Mouse (Mus musculus): ENCODE measurements around the gene Rasgrp1.

Rasgrp1 gene

DNA sequence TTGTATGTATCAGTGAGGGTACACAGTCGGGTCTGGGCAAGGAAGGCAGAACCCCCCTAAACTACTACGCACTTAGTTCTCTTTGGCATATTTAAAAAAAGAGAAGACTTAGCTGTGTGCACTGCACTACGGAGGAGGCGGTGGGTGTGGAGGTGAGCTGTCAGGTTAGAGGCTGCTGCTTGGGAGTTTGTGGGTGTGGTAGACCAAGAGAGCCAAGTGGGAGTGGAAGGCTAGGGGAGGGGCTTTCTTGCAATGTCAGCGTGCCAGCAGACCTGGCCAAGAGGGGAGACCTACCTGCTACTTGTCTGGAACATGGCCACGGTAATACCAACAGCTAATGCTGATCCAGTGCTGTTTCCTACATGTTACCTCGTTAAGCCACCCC is 431 bp upstream of the Rasgrp1 start:
- no peaks in the 10 kb centered on the region for H3K27me3 ChIP-seq (ENCODE audit: control insufficient read depth, insufficient read depth, low read length, poor library complexity, severe bottlenecking)
- DNase-seq (ENCODE audit: low read depth, low spot score), result peak; percentile 33
- no peaks in the 10 kb centered on the region for H3K36me3 ChIP-seq (ENCODE audit: control insufficient read depth, insufficient read depth, low read length, poor library complexity, severe bottlenecking)

- peak; percentile 91 for DNase-seq (ENCODE audit: low read depth, low spot score)
- Histone ChIP-seq H3K27me3 (ENCODE audit: control insufficient read depth, insufficient read depth, low read length, poor library complexity, severe bottlenecking) (no peaks in the 10 kb centered on the region), H3K36me3 (ENCODE audit: control insufficient read depth, insufficient read depth, low read length, poor library complexity, severe bottlenecking) (no peaks in the 10 kb centered on the region)
Observed at GRCm38 (mm10) chr2:117342090-117342546, 683 bp downstream of the Rasgrp1 start.

DNA sequence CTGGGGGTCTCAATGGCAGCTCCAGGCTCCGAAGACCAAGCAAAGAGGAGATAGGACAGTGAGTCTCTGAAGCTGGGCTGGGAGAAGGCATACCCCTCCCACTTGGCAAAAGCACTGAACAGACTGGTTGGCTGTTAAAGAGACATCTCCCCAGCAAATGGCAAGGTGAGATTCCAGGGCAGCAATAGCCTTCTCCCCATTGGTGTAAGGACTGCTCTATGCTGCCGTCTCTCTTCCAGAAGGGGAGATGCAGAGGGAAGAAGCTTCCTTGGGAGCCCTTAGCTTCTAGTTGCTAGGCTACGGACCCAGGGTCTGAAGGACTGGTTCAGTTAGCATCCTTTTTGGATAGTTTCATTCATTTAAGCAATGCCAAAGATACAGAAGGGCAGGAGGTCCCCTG is 4.3 kb downstream of the Rasgrp1 start:
- peaks cover 7% of the 10 kb centered on the region for H3K36me3 ChIP-seq (ENCODE audit: control insufficient read depth, insufficient read depth, low read length, poor library complexity, severe bottlenecking)
- no peaks in the 10 kb centered on the region for H3K27me3 ChIP-seq (ENCODE audit: control insufficient read depth, insufficient read depth, low read length, poor library complexity, severe bottlenecking)
- DNase-seq (ENCODE audit: low read depth, low spot score), result no peak

DNA sequence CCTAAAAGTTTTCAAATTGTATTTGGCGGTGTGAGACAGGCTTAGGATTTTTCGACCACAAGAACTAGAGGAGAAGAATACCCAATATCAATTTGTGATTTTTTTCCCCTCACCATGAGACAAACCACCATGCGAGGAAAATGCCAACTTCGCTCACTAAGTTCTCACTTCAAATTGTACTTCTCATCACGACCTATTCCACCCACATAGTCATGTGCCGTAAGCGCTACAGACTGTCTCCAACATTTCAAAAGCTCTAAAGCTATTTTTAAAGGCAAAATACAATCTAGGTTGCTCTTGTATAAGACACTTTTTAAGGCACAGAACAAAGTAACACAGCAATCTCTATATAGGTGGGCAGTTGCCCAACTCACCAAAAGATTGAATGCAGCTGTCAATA is 4.9 kb downstream of the Rasgrp1 start:
- peaks cover 7% of the 10 kb centered on the region for H3K36me3 ChIP-seq (ENCODE audit: control insufficient read depth, insufficient read depth, low read length, poor library complexity, severe bottlenecking)
- no peak for DNase-seq (ENCODE audit: low read depth, low spot score)

GRCm38 (mm10) chr2:117336946-117337665 is 5.7 kb downstream of the Rasgrp1 start:
- H3K27me3 ChIP-seq (ENCODE audit: control insufficient read depth, insufficient read depth, low read length, poor library complexity, severe bottlenecking), result no peaks in the 10 kb centered on the region
- H3K36me3 ChIP-seq (ENCODE audit: control insufficient read depth, insufficient read depth, low read length, poor library complexity, severe bottlenecking), result peaks cover 7% of the 10 kb centered on the region
- no peak for DNase-seq (ENCODE audit: low read depth, low spot score)

More for the DNA sequence above, 4.9 kb downstream of the Rasgrp1 start:
- no peaks in the 10 kb centered on the region for H3K27me3 ChIP-seq (ENCODE audit: control insufficient read depth, insufficient read depth, low read length, poor library complexity, severe bottlenecking)

- no peaks in the 10 kb centered on the region for H3K27me3 ChIP-seq (ENCODE audit: control insufficient read depth, insufficient read depth, low read length, poor library complexity, severe bottlenecking)
- peaks cover 7% of the 10 kb centered on the region for H3K36me3 ChIP-seq (ENCODE audit: control insufficient read depth, insufficient read depth, low read length, poor library complexity, severe bottlenecking)
- peak; percentile 48 for DNase-seq (ENCODE audit: low read depth, low spot score)
Observed at GRCm38 (mm10) chr2:117335552-117336188, 7.1 kb downstream of the Rasgrp1 start.

DNA sequence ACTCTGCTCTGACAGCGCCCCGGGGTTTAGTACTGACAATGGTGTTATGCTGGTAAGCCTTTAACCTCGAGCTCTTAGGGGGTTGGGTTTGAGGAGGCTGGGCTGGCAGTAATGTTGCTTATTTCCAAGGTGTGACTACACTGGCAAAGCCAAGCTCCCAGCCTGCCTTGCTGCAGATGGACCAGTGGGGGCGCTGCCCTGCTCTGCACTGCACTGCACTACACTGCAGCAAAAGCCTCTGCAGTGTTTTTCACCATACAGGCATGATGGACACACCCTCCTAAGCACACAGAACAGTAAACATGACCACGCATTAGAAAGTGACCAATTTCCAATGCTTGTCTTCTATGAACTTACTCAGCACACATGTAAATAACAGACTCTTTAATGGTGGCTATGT is 11.2 kb downstream of the Rasgrp1 start:
- DNase-seq (ENCODE audit: low read depth, low spot score), result peak; percentile 58
- peaks cover 7% of the 10 kb centered on the region for H3K36me3 ChIP-seq (ENCODE audit: control insufficient read depth, insufficient read depth, low read length, poor library complexity, severe bottlenecking)
- no peaks in the 10 kb centered on the region for H3K27me3 ChIP-seq (ENCODE audit: control insufficient read depth, insufficient read depth, low read length, poor library complexity, severe bottlenecking)

DNA sequence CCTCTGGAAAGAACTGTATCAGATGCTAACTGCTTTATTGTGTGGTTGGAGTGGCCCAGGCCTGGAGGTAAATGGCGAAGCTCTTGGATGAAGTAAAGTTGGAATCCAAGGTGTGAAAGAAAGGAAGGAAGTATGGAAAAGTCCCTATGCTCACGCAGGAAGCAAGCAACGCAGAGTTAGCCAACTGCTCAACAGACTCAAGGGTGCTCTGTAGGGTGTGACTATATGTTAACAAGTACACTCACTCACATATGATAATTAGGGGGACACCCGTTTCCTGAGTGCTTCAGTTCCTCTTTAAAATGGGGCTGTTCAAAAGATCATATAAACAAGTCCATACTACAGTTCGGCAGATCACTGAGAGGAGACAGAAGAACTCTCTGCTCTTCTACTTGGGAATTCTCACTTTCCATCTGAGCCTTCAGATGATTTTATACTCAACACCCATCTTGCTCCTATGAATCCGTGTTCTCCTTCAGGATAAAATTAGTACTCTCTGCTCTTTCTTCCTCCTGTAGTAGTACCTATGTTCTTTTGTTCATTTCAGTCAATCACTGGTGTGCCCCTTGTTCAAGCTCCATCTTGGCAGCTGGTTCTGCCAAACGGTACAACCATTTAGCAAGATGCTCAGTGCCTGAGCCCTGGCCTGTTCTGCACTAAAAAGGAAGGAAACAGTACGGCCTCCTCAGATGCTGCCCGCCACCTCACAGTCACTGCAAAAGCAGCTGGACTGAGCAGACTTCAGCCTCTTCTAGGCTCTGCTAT is 14.1 kb downstream of the Rasgrp1 start:
- peak; percentile 87 for DNase-seq (ENCODE audit: low read depth, low spot score)
- Histone ChIP-seq H3K27me3 (ENCODE audit: control insufficient read depth, insufficient read depth, low read length, poor library complexity, severe bottlenecking) (no peaks in the 10 kb centered on the region), H3K36me3 (ENCODE audit: control insufficient read depth, insufficient read depth, low read length, poor library complexity, severe bottlenecking) (no peaks in the 10 kb centered on the region; the same call in none of the 2 replicates)

DNA sequence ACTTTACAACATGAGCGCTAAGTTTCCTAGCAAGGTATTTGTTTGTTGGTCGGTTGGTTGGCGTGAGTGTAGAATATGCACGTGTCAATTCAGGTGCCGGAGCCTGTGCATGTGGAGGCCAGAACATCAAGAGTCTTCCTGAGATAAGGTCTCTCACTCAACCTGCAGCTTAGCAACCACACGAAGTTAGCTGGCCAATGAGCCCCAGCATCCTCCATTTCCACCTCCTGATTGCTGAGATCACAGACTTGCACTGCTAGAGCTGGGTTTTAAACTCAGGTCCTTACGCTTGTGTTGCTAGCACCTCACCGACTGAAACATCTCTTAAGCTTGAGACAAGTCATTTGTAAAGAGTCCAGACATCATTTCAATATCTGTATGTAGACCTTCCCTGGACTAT is 20.4 kb downstream of the Rasgrp1 start:
- DNase-seq (ENCODE audit: low read depth, low spot score), result no peak
- Histone ChIP-seq H3K36me3 (ENCODE audit: control insufficient read depth, insufficient read depth, low read length, poor library complexity, severe bottlenecking) (peaks cover 8% of the 10 kb centered on the region), H3K27me3 (ENCODE audit: control insufficient read depth, insufficient read depth, low read length, poor library complexity, severe bottlenecking) (no peaks in the 10 kb centered on the region)

- peaks cover 8% of the 10 kb centered on the region for H3K36me3 ChIP-seq (ENCODE audit: control insufficient read depth, insufficient read depth, low read length, poor library complexity, severe bottlenecking)
- H3K27me3 ChIP-seq (ENCODE audit: control insufficient read depth, insufficient read depth, low read length, poor library complexity, severe bottlenecking), result no peaks in the 10 kb centered on the region
- no peak for DNase-seq (ENCODE audit: low read depth, low spot score)
Observed at GRCm38 (mm10) chr2:117321231-117321630, 21.6 kb downstream of the Rasgrp1 start.

- DNase-seq (ENCODE audit: low read depth, low spot score), result no peak
- peaks cover 8% of the 10 kb centered on the region; the same call in 1 of the 2 replicates for H3K36me3 ChIP-seq (ENCODE audit: control insufficient read depth, insufficient read depth, low read length, poor library complexity, severe bottlenecking)
- no peaks in the 10 kb centered on the region for H3K27me3 ChIP-seq (ENCODE audit: control insufficient read depth, insufficient read depth, low read length, poor library complexity, severe bottlenecking)
Observed at GRCm38 (mm10) chr2:117318991-117319390, 23.8 kb downstream of the Rasgrp1 start.

DNA sequence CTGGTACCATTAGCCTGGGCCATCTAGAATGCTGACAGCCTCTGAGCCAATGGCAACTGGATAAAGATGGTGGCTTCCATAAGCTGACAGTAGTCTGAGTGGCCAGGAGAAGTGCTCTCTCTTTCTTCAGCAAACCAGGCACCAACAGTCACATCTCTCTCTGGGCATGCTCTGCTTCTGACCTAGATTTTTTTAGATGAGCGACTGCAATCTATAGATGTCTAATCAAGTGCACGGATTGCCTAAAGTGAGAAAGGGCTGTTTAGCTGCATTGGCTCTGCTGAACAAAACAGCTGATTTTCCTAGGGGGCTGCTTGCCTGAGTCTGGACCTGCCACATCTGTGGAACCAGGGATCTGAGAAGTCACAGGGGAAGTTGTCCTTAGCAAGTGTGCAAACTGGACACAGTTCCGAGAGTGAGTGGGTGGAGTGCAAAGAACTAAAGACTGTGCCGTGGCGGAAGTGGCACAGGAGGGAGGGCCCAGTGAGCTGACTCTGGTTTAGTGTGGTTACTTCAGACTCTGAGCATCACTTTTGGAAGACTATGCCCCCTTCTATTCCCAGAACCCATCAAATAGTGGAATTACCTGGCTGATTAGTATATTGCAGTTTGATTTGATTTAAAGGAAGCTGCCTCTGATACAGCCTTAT is 29.1 kb downstream of the Rasgrp1 start:
- no peak for DNase-seq (ENCODE audit: low read depth, low spot score)
- Histone ChIP-seq H3K36me3 (ENCODE audit: control insufficient read depth, insufficient read depth, low read length, poor library complexity, severe bottlenecking) (peaks cover 3% of the 10 kb centered on the region), H3K27me3 (ENCODE audit: control insufficient read depth, insufficient read depth, low read length, poor library complexity, severe bottlenecking) (no peaks in the 10 kb centered on the region)

- Histone ChIP-seq H3K36me3 (ENCODE audit: control insufficient read depth, insufficient read depth, low read length, poor library complexity, severe bottlenecking) (peaks cover 3% of the 10 kb centered on the region), H3K27me3 (ENCODE audit: control insufficient read depth, insufficient read depth, low read length, poor library complexity, severe bottlenecking) (no peaks in the 10 kb centered on the region)
- DNase-seq (ENCODE audit: low read depth, low spot score), result peak; percentile 60
Observed at GRCm38 (mm10) chr2:117312441-117312895, 30.3 kb downstream of the Rasgrp1 start.

DNA sequence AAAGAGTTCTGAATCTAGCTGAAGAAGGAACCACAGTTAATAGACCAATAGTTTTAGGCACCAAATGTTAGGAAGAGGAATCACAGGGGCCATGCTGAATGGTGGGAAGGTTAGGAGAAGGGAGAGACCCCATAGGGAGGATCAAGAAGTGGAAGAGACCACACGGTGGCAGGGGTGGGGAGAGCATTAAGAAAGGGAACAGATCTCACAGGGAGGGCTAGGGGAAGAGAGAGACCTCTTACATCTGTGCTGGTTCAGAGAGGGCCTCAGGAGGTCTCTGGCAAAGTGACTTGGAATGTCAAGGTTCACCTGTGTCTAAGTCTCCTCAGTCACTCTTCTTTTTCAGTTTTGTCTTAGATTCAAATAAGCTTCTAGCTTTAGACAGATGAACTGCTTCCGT is 30.8 kb downstream of the Rasgrp1 start:
- no peak for DNase-seq (ENCODE audit: low read depth, low spot score)
- H3K27me3 ChIP-seq (ENCODE audit: control insufficient read depth, insufficient read depth, low read length, poor library complexity, severe bottlenecking), result no peaks in the 10 kb centered on the region
- peaks cover 3% of the 10 kb centered on the region for H3K36me3 ChIP-seq (ENCODE audit: control insufficient read depth, insufficient read depth, low read length, poor library complexity, severe bottlenecking)
